Mouse (Mus musculus) layer of hippocampus, postnatal 25 days (tissue): ENCODE measurements around the gene Suclg2. TPM values are rescaled to one million over a fixed set of nuclear protein-coding genes. Genes with fewer than 3 reads are reported as not detected.

Experiments used
- DNase-seq, 2 experiments: peaks; one replicate each; pipeline ENCODE4 v3.0.0; 2022; ENCODE audit warnings: mixed read lengths in 2 of 2, low spot score in 1 of 2; ENCODE audit errors: extremely low spot score in 1 of 2
- total RNA-seq, 2 experiments: library from RNA; stranded (reverse); gene quantifications; 2 replicates each; pipeline ENCODE4 v1.2.3; 2021

Suclg2 gene
- total RNA-seq, 2 experiments from 2014 or later = 12.5 to 13.5 TPM

DNA sequence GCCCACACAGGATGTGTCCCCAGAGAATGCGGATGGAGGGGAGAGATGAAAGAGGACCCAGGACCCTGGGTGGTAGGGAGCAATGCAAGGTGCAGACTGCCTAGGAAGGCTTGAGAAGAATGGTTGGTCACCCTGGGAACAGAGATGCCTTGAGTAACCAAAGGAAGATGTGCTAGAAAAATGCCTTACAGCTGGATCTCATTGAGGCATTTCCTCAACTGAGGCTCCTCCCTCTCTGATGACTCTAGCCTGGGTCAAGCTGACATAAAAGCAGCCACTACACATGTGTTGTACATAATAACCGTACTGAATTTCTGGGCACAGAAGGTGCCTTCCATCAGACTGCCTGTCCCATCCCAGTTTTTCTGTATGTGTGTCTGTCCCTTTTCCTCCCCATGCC lies 227.6 kb downstream of the Suclg2 start:
- DNase-seq = no peak

DNA sequence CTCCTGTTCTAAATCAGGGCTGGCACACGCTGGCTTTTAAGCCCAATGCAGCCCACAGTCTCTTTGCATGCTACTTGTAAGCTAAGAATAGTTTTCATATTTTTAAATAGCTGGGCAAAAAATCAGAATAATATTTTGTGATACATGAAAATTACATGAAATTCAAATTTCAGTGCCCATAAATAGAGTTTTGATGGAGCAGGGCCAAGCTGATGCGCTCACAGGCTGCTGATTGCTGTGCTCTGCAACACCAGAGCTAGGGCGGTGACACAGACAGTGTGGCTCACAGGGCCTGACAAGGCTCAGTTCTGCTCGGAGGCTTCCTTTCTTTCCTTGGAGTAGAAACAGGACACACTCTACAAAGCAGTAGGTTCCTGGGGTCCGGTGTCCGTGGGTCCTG lies 232.8 kb downstream of the Suclg2 start:
- DNase-seq = no peak

GRCm38 (mm10) chr6:95484183-95484818 lies 234.3 kb downstream of the Suclg2 start:
- DNase-seq = peak; percentile 42 to 56

GRCm38 (mm10) chr6:95483686-95484085 lies 234.9 kb downstream of the Suclg2 start:
- no peak for DNase-seq

DNA sequence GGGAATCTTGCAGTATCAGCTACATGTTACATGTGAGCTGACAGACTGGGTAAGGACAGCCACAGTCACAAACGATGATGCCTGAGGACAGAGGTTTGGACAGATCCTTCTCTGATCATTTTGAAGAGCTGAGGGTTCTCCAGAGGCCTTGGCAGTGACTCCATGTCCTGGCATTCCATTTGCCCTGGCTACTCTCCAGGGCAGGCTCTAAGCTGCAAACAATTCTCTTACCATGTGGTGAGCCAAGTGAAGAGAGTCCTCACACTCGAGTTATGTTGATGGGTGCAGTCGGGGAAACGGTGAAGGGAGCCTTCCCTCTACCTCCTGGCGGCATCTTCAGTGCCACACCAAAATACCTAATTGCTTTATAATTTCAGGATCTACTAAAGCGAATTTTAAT lies 235.5 kb downstream of the Suclg2 start:
- no peak for DNase-seq

- DNase-seq = no peak
Observed at GRCm38 (mm10) chr6:95479801-95480200, 238.8 kb downstream of the Suclg2 start.

- DNase-seq = no peak
Observed at GRCm38 (mm10) chr6:95469521-95469920, 249.1 kb downstream of the Suclg2 start.

DNA sequence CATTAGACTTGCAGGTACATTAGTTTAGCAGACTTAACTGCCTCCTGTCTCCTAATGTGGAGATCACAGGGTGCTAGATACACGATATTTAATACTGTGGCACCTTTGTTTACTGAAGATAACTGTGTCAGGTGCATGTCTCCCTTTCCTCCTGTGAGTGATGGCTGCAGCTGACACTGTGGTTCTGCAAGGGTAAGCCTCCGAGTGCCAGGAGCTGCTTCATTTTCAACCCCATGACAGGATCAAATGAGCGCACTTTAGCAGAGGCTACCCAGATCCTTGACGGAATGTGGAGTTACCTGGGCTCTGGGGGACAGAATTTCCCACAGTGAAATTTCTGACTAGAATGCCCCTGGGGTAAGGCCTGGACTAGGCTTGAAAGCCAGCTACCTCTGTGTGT lies 253.3 kb downstream of the Suclg2 start:
- no peak for DNase-seq

DNA sequence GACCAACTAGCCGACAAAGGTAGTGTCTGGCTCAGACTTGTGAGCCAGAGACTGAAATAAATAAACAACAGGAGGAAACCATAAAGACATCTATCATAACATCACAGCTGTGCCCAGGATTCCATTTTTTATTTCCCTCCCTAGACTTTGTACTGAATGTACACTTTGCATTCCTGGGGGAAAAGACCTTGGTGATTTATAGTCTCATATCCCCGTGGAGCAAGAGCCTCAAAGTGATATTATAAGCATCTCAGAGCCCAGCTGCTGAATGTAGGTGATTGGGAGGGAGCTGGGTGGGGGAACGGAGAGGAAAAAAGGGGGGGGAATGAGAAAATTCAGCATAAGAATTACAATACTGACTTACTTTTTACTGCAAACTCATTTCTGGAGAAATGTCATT lies 259.2 kb downstream of the Suclg2 start:
- DNase-seq = no peak

- DNase-seq = no peak
Observed at GRCm38 (mm10) chr6:95446151-95446550, 272.4 kb downstream of the Suclg2 start.

DNA sequence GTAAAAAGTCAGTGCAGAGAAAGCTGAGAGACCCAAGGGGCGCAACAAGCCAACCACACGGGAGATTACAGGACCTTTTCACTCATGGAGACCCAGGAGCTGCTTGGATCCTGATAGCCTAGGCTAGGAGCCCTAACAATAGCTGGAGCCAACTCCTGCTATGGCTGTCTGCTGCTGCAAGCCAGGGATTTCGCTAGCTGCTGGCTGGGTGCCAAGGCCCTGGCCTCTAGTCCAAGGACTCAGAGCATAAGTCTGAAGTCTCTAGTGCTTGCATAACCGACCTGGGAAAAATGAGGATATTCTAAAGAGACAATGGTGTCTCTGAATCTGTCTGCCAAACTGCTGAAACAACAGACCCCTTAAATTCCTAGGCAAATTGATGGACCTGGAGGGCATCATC lies 273.6 kb downstream of the Suclg2 start:
- peak in 1 of 2 experiments; percentile 14 for DNase-seq
